Mouse (Mus musculus) activated CD4-positive, CD25-positive, alpha-beta regulatory T cell (primary cell): ENCODE data around the gene Spopl. TPM values are rescaled to one million over a fixed set of nuclear protein-coding genes. Genes with fewer than 3 reads are reported as not detected.

ENCODE experiments used
- polyA plus RNA-seq, 2 experiments: library from polyadenylated mRNA; unstranded; fragments of 100-300 nt; shearing (Covaris generic); gene quantifications; one replicate each; pipeline ENCODE4 v1.2.1; 2017

The Spopl gene
- polyA plus RNA-seq, result 10 to 100 TPM; 30.3 to 34.4 TPM

DNA sequence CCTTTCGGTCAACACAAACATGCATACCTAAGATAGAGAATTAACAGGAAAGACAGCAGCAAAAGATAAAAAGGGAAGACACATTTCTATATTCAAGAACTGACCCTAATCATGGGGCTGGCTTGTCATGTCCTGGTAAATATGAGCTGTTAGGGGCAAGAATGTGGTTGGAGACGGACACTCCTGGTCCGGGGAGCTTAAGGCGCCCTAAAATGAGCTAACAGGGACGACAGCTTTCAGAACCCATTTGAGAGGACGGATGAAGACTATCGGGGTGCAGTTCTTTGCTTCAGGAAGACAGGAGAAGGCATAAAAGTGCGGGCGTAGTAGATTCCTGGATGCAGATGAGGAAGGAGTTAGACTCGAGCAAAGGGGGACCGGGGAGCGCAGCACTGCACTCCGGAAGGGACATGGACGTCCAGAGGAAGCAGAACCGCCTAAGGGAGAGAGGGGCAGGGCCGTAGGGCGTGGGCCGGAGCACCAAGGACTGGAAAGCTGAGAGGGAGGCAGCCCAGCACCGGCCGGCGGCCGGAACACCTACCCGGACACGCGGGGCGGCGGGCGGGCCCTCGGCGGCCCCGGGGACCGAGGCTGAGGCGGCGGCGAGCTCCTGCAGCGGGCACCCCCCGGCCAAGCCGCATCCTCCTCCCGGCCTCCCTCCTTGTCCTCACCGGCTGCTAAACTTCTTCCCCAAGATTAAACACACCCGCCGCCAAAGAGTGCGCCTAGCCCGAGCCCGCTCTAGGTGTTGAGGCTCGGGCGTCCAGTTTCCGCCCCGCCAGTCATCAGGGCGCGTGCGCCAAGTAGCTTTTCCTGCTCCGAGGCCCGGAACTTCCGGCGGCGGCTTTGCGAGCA lies at the start of gene Spopl:
TSS of gene Spopl (minus strand) at position 805 of the 855 bp plus-strand sequence.

